Comparison of ENCODE assay signal across 28 mouse cellular contexts in the genomic region with DNA sequence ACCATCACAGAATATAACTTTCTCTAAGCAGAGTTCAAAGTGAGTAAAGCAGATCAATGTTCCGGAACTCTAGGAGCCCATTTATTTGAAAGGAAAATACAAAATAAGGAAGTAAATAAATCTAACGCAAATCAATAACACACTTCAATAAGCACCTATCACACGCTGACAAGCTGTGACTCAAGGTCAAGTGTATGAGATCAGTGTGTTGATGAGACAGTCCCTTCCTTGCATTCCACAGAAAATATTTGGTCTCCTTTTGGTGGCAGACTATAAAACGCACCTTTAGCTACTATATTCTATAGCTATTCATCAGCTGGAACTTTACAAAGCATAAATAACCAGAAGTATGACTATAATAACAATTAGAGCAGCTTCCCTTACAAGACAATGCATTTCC.
"Had no signal": no experiment of that assay in that cellular context is flagged by ENCODE, and none has a peak within 500 bp of the region (broad histone marks: within the 10 kb centered on the region; RNA-seq: fewer than 3 reads in every experiment).

No protein-coding gene starts in this region.

- ATAC-seq: forebrain, embryonic 13.5 days; forebrain, embryonic 14.5 days; forebrain, embryonic 15.5 days; forebrain, embryonic 16.5 days; forebrain, postnatal 0 days had no signal

- H3K9me3 ChIP-seq: embryonic facial prominence, embryonic 10.5 days; embryonic facial prominence, embryonic 12.5 days; embryonic facial prominence, embryonic 13.5 days; embryonic facial prominence, embryonic 15.5 days; forebrain, embryonic 10.5 days; forebrain, embryonic 12.5 days; forebrain, embryonic 13.5 days; forebrain, embryonic 15.5 days had no signal

- DNase-seq: cerebellum, adult 18-20 months; cerebellum, adult 2 months; cerebellum, adult 8-10 months; cerebellum, adult 9-11 months; cerebellum, postnatal 10 days; cerebellum, postnatal 14 days; cerebellum, postnatal 25 days; cerebellum, postnatal 36 days; forebrain, postnatal 0 days; gastrocnemius, adult 2 months; gastrocnemius, postnatal 10 days; gastrocnemius, postnatal 14 days; gastrocnemius, postnatal 25 days; gastrocnemius, postnatal 36 days; heart, adult 11 months; heart, adult 18-20 months; heart, adult 2 months had no signal

- H3K9ac ChIP-seq: embryonic facial prominence, embryonic 12.5 days; embryonic facial prominence, embryonic 13.5 days; embryonic facial prominence, embryonic 15.5 days; forebrain, embryonic 12.5 days; forebrain, embryonic 13.5 days; forebrain, embryonic 15.5 days; forebrain, postnatal 0 days had no signal

- H3K27ac ChIP-seq: embryonic facial prominence, embryonic 10.5 days; embryonic facial prominence, embryonic 12.5 days; embryonic facial prominence, embryonic 13.5 days; embryonic facial prominence, embryonic 15.5 days; forebrain, embryonic 10.5 days; forebrain, embryonic 12.5 days; forebrain, embryonic 13.5 days; forebrain, embryonic 15.5 days; gastrocnemius, adult 2 months; heart, adult 2 months had no signal

- H3K4me1 ChIP-seq: embryonic facial prominence, embryonic 10.5 days; embryonic facial prominence, embryonic 12.5 days; embryonic facial prominence, embryonic 13.5 days; embryonic facial prominence, embryonic 15.5 days; forebrain, embryonic 10.5 days; forebrain, embryonic 12.5 days; forebrain, embryonic 13.5 days; forebrain, embryonic 15.5 days had no signal

- H3K27me3 ChIP-seq: embryonic facial prominence, embryonic 12.5 days; embryonic facial prominence, embryonic 13.5 days; embryonic facial prominence, embryonic 15.5 days; forebrain, embryonic 12.5 days; forebrain, embryonic 13.5 days; forebrain, embryonic 15.5 days had no signal

- H3K36me3 ChIP-seq: embryonic facial prominence, embryonic 10.5 days; embryonic facial prominence, embryonic 12.5 days; embryonic facial prominence, embryonic 13.5 days; embryonic facial prominence, embryonic 15.5 days; forebrain, embryonic 10.5 days; forebrain, embryonic 12.5 days; forebrain, embryonic 15.5 days had no signal

- H3K4me3 ChIP-seq: embryonic facial prominence, embryonic 10.5 days; embryonic facial prominence, embryonic 12.5 days; embryonic facial prominence, embryonic 13.5 days; embryonic facial prominence, embryonic 15.5 days; erythroblast, embryonic 14.5 days; forebrain, embryonic 10.5 days; forebrain, embryonic 12.5 days; forebrain, embryonic 13.5 days; forebrain, embryonic 15.5 days; gastrocnemius, adult 2 months; heart, adult 2 months had no signal

- H3K4me2 ChIP-seq: embryonic facial prominence, embryonic 12.5 days; embryonic facial prominence, embryonic 13.5 days; embryonic facial prominence, embryonic 15.5 days; forebrain, embryonic 12.5 days; forebrain, embryonic 13.5 days; forebrain, embryonic 15.5 days had no signal
